Mouse (Mus musculus): ENCODE results near the gene Il1rl1. TPM values are rescaled to one million over a fixed set of nuclear protein-coding genes. Genes with fewer than 3 reads are reported as not detected.

Il1rl1 gene
- total RNA-seq, 4 experiments from 2014 or later, result 0.38 to 1.5 (median 0.82) TPM

GRCm38 (mm10) chr1:40439504-40439903 is 10.1 kb downstream of the Il1rl1 start:
- DNase-seq, result no peak

- DNase-seq, result no peak
Observed at GRCm38 (mm10) chr1:40444800-40445199, 15.4 kb downstream of the Il1rl1 start.

GRCm38 (mm10) chr1:40465477-40466430 is 36.4 kb downstream of the Il1rl1 start, which contains the start of gene Il18r1:
Gene Il18r1, plus strand, starts transcription at chr1:40465552.
- no peak for DNase-seq

GRCm38 (mm10) chr1:40467306-40467705 is 37.9 kb downstream of the Il1rl1 start:
- DNase-seq, result no peak

- no peak for DNase-seq
Observed at GRCm38 (mm10) chr1:40468805-40469204, 39.4 kb downstream of the Il1rl1 start.

- DNase-seq, result no peak
Observed at GRCm38 (mm10) chr1:40469900-40470299, 40.5 kb downstream of the Il1rl1 start.

GRCm38 (mm10) chr1:40472401-40472800 is 43.0 kb downstream of the Il1rl1 start:
- DNase-seq, result no peak

- DNase-seq, result no peak
Observed at GRCm38 (mm10) chr1:40473640-40474039, 44.3 kb downstream of the Il1rl1 start.

GRCm38 (mm10) chr1:40474336-40474735 is 45.0 kb downstream of the Il1rl1 start:
- DNase-seq, result no peak

- no peak for DNase-seq
Observed at GRCm38 (mm10) chr1:40475697-40476096, 46.3 kb downstream of the Il1rl1 start.

- DNase-seq, result no peak
Observed at GRCm38 (mm10) chr1:40476756-40477155, 47.4 kb downstream of the Il1rl1 start.

- DNase-seq, result no peak
Observed at GRCm38 (mm10) chr1:40479505-40479923, 50.1 kb downstream of the Il1rl1 start.

GRCm38 (mm10) chr1:40494594-40494993 is 65.2 kb downstream of the Il1rl1 start:
- no peak for DNase-seq

- DNase-seq, result no peak
Observed at GRCm38 (mm10) chr1:40499708-40500107, 70.3 kb downstream of the Il1rl1 start.

- no peak for DNase-seq
Observed at GRCm38 (mm10) chr1:40501126-40501525, 71.8 kb downstream of the Il1rl1 start.

- no peak for DNase-seq
Observed at GRCm38 (mm10) chr1:40501546-40502398, 72.4 kb downstream of the Il1rl1 start.

- DNase-seq, result no peak
Observed at GRCm38 (mm10) chr1:40504548-40504947, 75.2 kb downstream of the Il1rl1 start.

Other genes with a start within 250 kb of the Il1rl1 start
- 1 to 10 TPM; 4.2 to 5.5 (median 4.9) TPM for gene Il1r1, start 204.5 kb upstream of the Il1rl1 start, total RNA-seq (2022)
- 1 to 10 TPM; 1.0 to 2.4 (median 1.6) TPM for gene Il1rl2, start 105.0 kb upstream of the Il1rl1 start, total RNA-seq (2022)
- under 1 TPM; 0.08 to 0.43 (median 0.32) TPM for gene Il18r1, start 36.0 kb downstream of the Il1rl1 start, total RNA-seq (2022)
- under 1 TPM; 0.12 to 0.43 (median 0.36) TPM for gene Il18rap, start 85.8 kb downstream of the Il1rl1 start, total RNA-seq (2022)
- gene Slc9a4, start 150.5 kb downstream of the Il1rl1 start, total RNA-seq (2022), result not detected